Mouse (Mus musculus) adrenal gland, adult 8-10 months (tissue): ENCODE data around the gene Nrf1. TPM values are rescaled to one million over a fixed set of nuclear protein-coding genes. Genes with fewer than 3 reads are reported as not detected.

Experiments
- DNase-seq: peaks from one replicate; pipeline ENCODE4 v3.0.0; 2022
- total RNA-seq, 4 experiments: library from RNA; stranded (reverse); gene quantifications; 2 replicates each; pipeline ENCODE4 v1.2.4; 2022

Nrf1 gene
- total RNA-seq = 10 to 100 TPM; 22.4 to 35.5 (median 27.2) TPM

- peak; percentile 86 for DNase-seq
Measured at GRCm38 (mm10) chr6:30047271-30048162, at the start of gene Nrf1. TSS of gene Nrf1 (plus strand) at chr6:30047988.

GRCm38 (mm10) chr6:29998140-29998539 is 49.6 kb upstream of the Nrf1 start:
- DNase-seq = no peak

- DNase-seq = no peak
Measured at GRCm38 (mm10) chr6:29998771-29999170, 49.0 kb upstream of the Nrf1 start.

GRCm38 (mm10) chr6:30002628-30003027 is 45.2 kb upstream of the Nrf1 start:
- no peak for DNase-seq

GRCm38 (mm10) chr6:30005851-30006250 is 41.9 kb upstream of the Nrf1 start:
- no peak for DNase-seq

GRCm38 (mm10) chr6:30009204-30009603 is 38.6 kb upstream of the Nrf1 start:
- DNase-seq = no peak

GRCm38 (mm10) chr6:30013520-30013919 is 34.3 kb upstream of the Nrf1 start:
- no peak for DNase-seq

- DNase-seq = no peak
Measured at GRCm38 (mm10) chr6:30014187-30014864, 33.5 kb upstream of the Nrf1 start.

GRCm38 (mm10) chr6:30021241-30021640 is 26.5 kb upstream of the Nrf1 start:
- DNase-seq = no peak

- DNase-seq = peak; percentile 68
Measured at GRCm38 (mm10) chr6:30021656-30022055, 26.1 kb upstream of the Nrf1 start.

GRCm38 (mm10) chr6:30026799-30027198 is 21.0 kb upstream of the Nrf1 start:
- DNase-seq = peak; percentile 36

GRCm38 (mm10) chr6:30028358-30028757 is 19.4 kb upstream of the Nrf1 start:
- no peak for DNase-seq

- DNase-seq = no peak
Measured at GRCm38 (mm10) chr6:30035112-30035511, 12.7 kb upstream of the Nrf1 start.

GRCm38 (mm10) chr6:30041498-30041897 is 6.3 kb upstream of the Nrf1 start:
- DNase-seq = no peak

- DNase-seq = no peak
Measured at GRCm38 (mm10) chr6:30042483-30042882, 5.3 kb upstream of the Nrf1 start.

- no peak for DNase-seq
Measured at GRCm38 (mm10) chr6:30048163-30048500, 344 bp downstream of the Nrf1 start.

- peak; percentile 47 for DNase-seq
Measured at GRCm38 (mm10) chr6:30048501-30049353, 939 bp downstream of the Nrf1 start.

GRCm38 (mm10) chr6:30053116-30053515 is 5.3 kb downstream of the Nrf1 start:
- no peak for DNase-seq

GRCm38 (mm10) chr6:30062544-30062943 is 14.8 kb downstream of the Nrf1 start:
- DNase-seq = no peak

- DNase-seq = no peak
Measured at GRCm38 (mm10) chr6:30065369-30065768, 17.6 kb downstream of the Nrf1 start.

- DNase-seq = no peak
Measured at GRCm38 (mm10) chr6:30066746-30067145, 19.0 kb downstream of the Nrf1 start.

- no peak for DNase-seq
Measured at GRCm38 (mm10) chr6:30072476-30072875, 24.7 kb downstream of the Nrf1 start.
